Comparison of ENCODE assay signal across 13 mouse cellular contexts in genomic region chr10:79872862-79873261, GRCm38 (mm10). TPM values are rescaled to one million over a fixed set of nuclear protein-coding genes. Genes with fewer than 3 reads are reported as not detected.
DNase-seq lines count a peak whose midpoint lies in the region; ATAC-seq and TF ChIP-seq lines count a peak whose summit lies in the region.
"Had no signal": no experiment of that assay in that cellular context is flagged by ENCODE, and none has a peak within 500 bp of the region (broad histone marks: within the 10 kb centered on the region; RNA-seq: fewer than 3 reads in every experiment).

No protein-coding gene starts in this region.

- no peak for ATAC-seq in embryonic facial prominence, embryonic 15.5 days (ENCODE audit: insufficient number of reproducible peaks, low FRiP score, low TSS enrichment, low read depth)
- ATAC-seq in hindbrain, embryonic 14.5 days (ENCODE audit: low FRiP score), result no peak
- no peak for ATAC-seq in midbrain, embryonic 16.5 days
- ATAC-seq in erythroblast, adult 5-6 weeks (replicated peaks; ENCODE audit: low FRiP score, poor library complexity, severe bottlenecking), result no peak
- ATAC-seq in frontal cortex, adult (ENCODE audit: low TSS enrichment), result no peak

- H3K9me3 ChIP-seq in embryonic facial prominence, embryonic 15.5 days (replicated peaks), result no peaks in the 10 kb centered on the region
- no peaks in the 10 kb centered on the region for H3K9me3 ChIP-seq in hindbrain, embryonic 14.5 days (ENCODE audit: control insufficient read depth, low read length)
- no peaks in the 10 kb centered on the region for H3K9me3 ChIP-seq in midbrain, embryonic 16.5 days (replicated peaks; ENCODE audit: control insufficient read depth, low read length, poor library complexity, severe bottlenecking)
- H3K9me3 ChIP-seq: G1E had no signal

- no peaks in the 10 kb centered on the region for H3K27me3 ChIP-seq in kidney, adult 2 months (replicated peaks; ENCODE audit: control insufficient read depth, insufficient read depth, low read length)
- H3K27me3 ChIP-seq in embryonic facial prominence, embryonic 15.5 days, result no peaks in the 10 kb centered on the region
- H3K27me3 ChIP-seq in hindbrain, embryonic 14.5 days (ENCODE audit: control insufficient read depth, insufficient read depth, low read length), result no peaks in the 10 kb centered on the region; the same call in 1 of the 2 replicates
- no peaks in the 10 kb centered on the region for H3K27me3 ChIP-seq in midbrain, embryonic 16.5 days (ENCODE audit: control insufficient read depth, insufficient read depth, low read depth, low read length)

- TF ChIP-seq POLR2A in kidney, adult 2 months (IDR thresholded peaks at IDR 0.05; ENCODE audit: low read depth, low read length), result no peak

- 65% methylated on average over 3 of the region's 3 CpGs for WGBS in kidney, adult 2 months
- 47% methylated on average over 3 of the region's 3 CpGs for WGBS in embryonic facial prominence, embryonic 15.5 days
- WGBS in hindbrain, embryonic 14.5 days, result 48% methylated on average over 3 of the region's 3 CpGs
- 34% methylated on average over 3 of the region's 3 CpGs for WGBS in midbrain, embryonic 16.5 days

- no peak overlapping the region for H3K9ac ChIP-seq in embryonic facial prominence, embryonic 15.5 days
- H3K9ac ChIP-seq in hindbrain, embryonic 14.5 days, result peak overlapping the region; percentile 96
- peak overlapping the region; percentile 75 for H3K9ac ChIP-seq in midbrain, embryonic 16.5 days (ENCODE audit: low read depth, low read length)

- no peaks in the 10 kb centered on the region for H3K36me3 ChIP-seq in kidney, adult 2 months (ENCODE audit: control insufficient read depth, insufficient read depth, low read length)
- H3K36me3 ChIP-seq in embryonic facial prominence, embryonic 15.5 days, result peaks cover 10% of the 10 kb centered on the region; the same call in 1 of the 2 replicates
- peaks cover 39% of the 10 kb centered on the region for H3K36me3 ChIP-seq in hindbrain, embryonic 14.5 days (replicated peaks; ENCODE audit: control insufficient read depth, insufficient read depth)
- peaks cover 6% of the 10 kb centered on the region; the same call in 1 of the 2 replicates for H3K36me3 ChIP-seq in midbrain, embryonic 16.5 days (ENCODE audit: control insufficient read depth, insufficient read depth, low read length)
- H3K36me3 ChIP-seq: G1E had no signal

- DNase-seq in kidney, postnatal 4 days, result peak; percentile 27 to 38
- no peak for DNase-seq in kidney, adult 2 months
- DNase-seq in hindbrain, embryonic 14.5 days (ENCODE audit: low spot score), result no peak
- DNase-seq in right cerebral cortex, postnatal 36 days (ENCODE audit: low spot score in 2 of 2), result no peak
- DNase-seq: layer of hippocampus, adult 9-11 months; right cerebral cortex, adult 18-20 months; thymus, postnatal 14 days had no signal

- no peak overlapping the region for H3K27ac ChIP-seq in kidney, adult 2 months (ENCODE audit: insufficient read depth, low read depth, low read length)
- H3K27ac ChIP-seq in embryonic facial prominence, embryonic 15.5 days (replicated peaks), result no peak overlapping the region
- peak overlapping the region; percentile 96 for H3K27ac ChIP-seq in hindbrain, embryonic 14.5 days
- H3K27ac ChIP-seq in midbrain, embryonic 16.5 days (ENCODE audit: low read length), result peak overlapping the region; percentile 90
- H3K27ac ChIP-seq: macrophage had no signal

- H3K4me3 ChIP-seq in kidney, adult 2 months (ENCODE audit: insufficient read depth, low read depth, low read length), result no peak overlapping the region
- H3K4me3 ChIP-seq in embryonic facial prominence, embryonic 15.5 days (replicated peaks), result peak overlapping the region; percentile 72
- peak overlapping the region; percentile 67 for H3K4me3 ChIP-seq in hindbrain, embryonic 14.5 days (replicated peaks; ENCODE audit: low read length)
- peak overlapping the region; percentile 50 for H3K4me3 ChIP-seq in midbrain, embryonic 16.5 days (ENCODE audit: low read depth, low read length)

- peak overlapping the region; percentile 93 for H3K4me2 ChIP-seq in embryonic facial prominence, embryonic 15.5 days (replicated peaks)
- H3K4me2 ChIP-seq in hindbrain, embryonic 14.5 days (replicated peaks), result peak overlapping the region; percentile 87
- peak overlapping the region; percentile 97 for H3K4me2 ChIP-seq in midbrain, embryonic 16.5 days (ENCODE audit: low read length)

- 0 out of 2 replicates have a peak, but pooled peaks cover 6% of the 10 kb centered on the region for H3K4me1 ChIP-seq in kidney, adult 2 months (ENCODE audit: control insufficient read depth, insufficient read depth, low read length)
- H3K4me1 ChIP-seq in embryonic facial prominence, embryonic 15.5 days, result peaks cover 33% of the 10 kb centered on the region
- H3K4me1 ChIP-seq in hindbrain, embryonic 14.5 days (replicated peaks; ENCODE audit: control insufficient read depth, insufficient read depth, low read length), result peaks cover 41% of the 10 kb centered on the region
- peaks cover 36% of the 10 kb centered on the region for H3K4me1 ChIP-seq in midbrain, embryonic 16.5 days (ENCODE audit: control insufficient read depth, insufficient read depth, low read length)

- no peak for TF ChIP-seq CTCF in kidney, adult 2 months (conservative IDR thresholded peaks at IDR 0.05; ENCODE audit: insufficient read depth, insufficient read length, low read depth, low read length)

RNA-seq across cellular contexts. Expression of gene Prtn3, which starts 1.4 kb away (rescaled TPM):
- polyA plus RNA-seq in kidney, adult 2 months (2012; rRNA removed), result 0.67 and 0.99 TPM in 2 replicates
- 4.3 and 5.6 TPM in 2 replicates for polyA plus RNA-seq in embryonic facial prominence, embryonic 15.5 days (2015; fragmentation: Nextera tagmentation; extraction: Ambion mirVana)
- 10.1 and 12.8 TPM in 2 replicates for polyA plus RNA-seq in hindbrain, embryonic 14.5 days (2014; fragmentation: Nextera tagmentation; extraction: Ambion mirVana)
- polyA plus RNA-seq in midbrain, embryonic 16.5 days (2015; fragmentation: Nextera tagmentation; extraction: Ambion mirVana), result 12.5 and 12.7 TPM in 2 replicates
- 420 and 449 TPM in 2 replicates for total RNA-seq in erythroblast, adult 5-6 weeks (2015; ENCODE audit: low replicate concordance)
- total RNA-seq in erythroblast, adult 5-6 weeks (2017; ENCODE audit: low replicate concordance), result 114 and 118 TPM in 2 replicates

RNA-seq across cellular contexts. Expression of gene Plppr3, which starts 1.6 kb away (rescaled TPM):
- polyA plus RNA-seq in kidney, adult 2 months (2012; rRNA removed), result 2.7 and 3.2 TPM in 2 replicates
- polyA plus RNA-seq in embryonic facial prominence, embryonic 15.5 days (2015; fragmentation: Nextera tagmentation; extraction: Ambion mirVana), result 59.9 and 68.2 TPM in 2 replicates
- 288 and 294 TPM in 2 replicates for polyA plus RNA-seq in hindbrain, embryonic 14.5 days (2014; fragmentation: Nextera tagmentation; extraction: Ambion mirVana)
- polyA plus RNA-seq in midbrain, embryonic 16.5 days (2015; fragmentation: Nextera tagmentation; extraction: Ambion mirVana), result 471 and 472 TPM in 2 replicates
- total RNA-seq in erythroblast, adult 5-6 weeks (2015; ENCODE audit: low replicate concordance), result 2.1 and 3.1 TPM in 2 replicates
- 4.9 and 6.8 TPM in 2 replicates for total RNA-seq in erythroblast, adult 5-6 weeks (2017; ENCODE audit: low replicate concordance)

RNA-seq across cellular contexts. Expression of gene Elane, which starts 13.2 kb away (rescaled TPM):
- polyA plus RNA-seq in kidney, adult 2 months (2012; rRNA removed), result 0.10 TPM in 1 of 2 replicates, not detected in the other
- 0.28 and 0.85 TPM in 2 replicates for polyA plus RNA-seq in embryonic facial prominence, embryonic 15.5 days (2015; fragmentation: Nextera tagmentation; extraction: Ambion mirVana)
- 0.47 TPM in 1 of 2 replicates, not detected in the other for polyA plus RNA-seq in hindbrain, embryonic 14.5 days (2014; fragmentation: Nextera tagmentation; extraction: Ambion mirVana)
- not detected in 2 replicates for polyA plus RNA-seq in midbrain, embryonic 16.5 days (2015; fragmentation: Nextera tagmentation; extraction: Ambion mirVana)
- 996 and 1,031 TPM in 2 replicates for total RNA-seq in erythroblast, adult 5-6 weeks (2015; ENCODE audit: low replicate concordance)
- 253 and 405 TPM in 2 replicates for total RNA-seq in erythroblast, adult 5-6 weeks (2017; ENCODE audit: low replicate concordance)
- total RNA-seq: G1E had no signal

RNA-seq across cellular contexts. Expression of gene Cfd, which starts 17.8 kb away (rescaled TPM):
- 1,335 and 2,389 TPM in 2 replicates for polyA plus RNA-seq in kidney, adult 2 months (2012; rRNA removed)
- not detected in 2 replicates for polyA plus RNA-seq in embryonic facial prominence, embryonic 15.5 days (2015; fragmentation: Nextera tagmentation; extraction: Ambion mirVana)
- not detected in 2 replicates for polyA plus RNA-seq in hindbrain, embryonic 14.5 days (2014; fragmentation: Nextera tagmentation; extraction: Ambion mirVana)
- polyA plus RNA-seq in midbrain, embryonic 16.5 days (2015; fragmentation: Nextera tagmentation; extraction: Ambion mirVana), result 0.20 TPM in 1 of 2 replicates, not detected in the other
- not detected in 2 replicates for total RNA-seq in erythroblast, adult 5-6 weeks (2015; ENCODE audit: low replicate concordance)
- total RNA-seq in erythroblast, adult 5-6 weeks (2017; ENCODE audit: low replicate concordance), result not detected in 2 replicates
- total RNA-seq: G1E had no signal
- polyA plus RNA-seq: G1E, macrophage had no signal

RNA-seq across cellular contexts. Expression of gene Ptbp1, which starts 18.6 kb away (rescaled TPM):
- polyA plus RNA-seq in kidney, adult 2 months (2012; rRNA removed), result 184 and 198 TPM in 2 replicates
- 299 and 325 TPM in 2 replicates for polyA plus RNA-seq in embryonic facial prominence, embryonic 15.5 days (2015; fragmentation: Nextera tagmentation; extraction: Ambion mirVana)
- polyA plus RNA-seq in hindbrain, embryonic 14.5 days (2014; fragmentation: Nextera tagmentation; extraction: Ambion mirVana), result 59.5 and 62.6 TPM in 2 replicates
- 58.8 and 65.1 TPM in 2 replicates for polyA plus RNA-seq in midbrain, embryonic 16.5 days (2015; fragmentation: Nextera tagmentation; extraction: Ambion mirVana)
- 45.2 and 66.7 TPM in 2 replicates for total RNA-seq in erythroblast, adult 5-6 weeks (2015; ENCODE audit: low replicate concordance)
- 38.2 and 53.2 TPM in 2 replicates for total RNA-seq in erythroblast, adult 5-6 weeks (2017; ENCODE audit: low replicate concordance)

Comparison
In these comparisons a context has a peak if more than half of its experiments do, and no peak if none do; other contexts are left out.
1. DNase-seq: peak in kidney, postnatal 4 days (2 of 2); none in kidney, adult 2 months (single experiment), hindbrain, embryonic 14.5 days (single experiment) and right cerebral cortex, postnatal 36 days (0 of 2).
2. H3K27ac ChIP-seq: peak in hindbrain, embryonic 14.5 days (single experiment) and midbrain, embryonic 16.5 days (single experiment); none in kidney, adult 2 months (single experiment) and embryonic facial prominence, embryonic 15.5 days (single experiment).
3. RNA of gene Plppr3, which starts 1.6 kb away (polyA plus RNA-seq): 471 to 472 TPM in midbrain, embryonic 16.5 days, 288 to 294 TPM in hindbrain, embryonic 14.5 days and 59.9 to 68.2 TPM in embryonic facial prominence, embryonic 15.5 days; 2.7 to 3.2 TPM in kidney, adult 2 months; every median in the first group is over 10 times any median in the second.
4. Peak in every context shown above with its lines, with median percentiles within 50 percentile points of each other: H3K4me2 ChIP-seq.